Mouse (Mus musculus): ENCODE data around the gene Pip5k1c. TPM values are rescaled to one million over a fixed set of nuclear protein-coding genes. Genes with fewer than 3 reads are reported as not detected.

The Pip5k1c gene
- 101 and 122 TPM in 2 replicates for polyA plus RNA-seq (2015; fragmentation: Nextera tagmentation; extraction: Ambion mirVana)

GRCm38 (mm10) chr10:81292554-81293333 is at the start of gene Pip5k1c:
Pip5k1c (plus strand) TSS chr10:81292963.

GRCm38 (mm10) chr10:81252424-81253419 is 40.0 kb upstream of the Pip5k1c start, which contains the start of gene Matk:
Matk (plus strand) TSS chr10:81252935.

GRCm38 (mm10) chr10:81266211-81267105 is 26.3 kb upstream of the Pip5k1c start, which contains the start of the genes Mrpl54 and Apba3:
Mrpl54 (minus strand) TSS chr10:81266934.
Apba3 (plus strand) TSS chr10:81266960.

GRCm38 (mm10) chr10:81291511-81292104 is 1.2 kb upstream of the Pip5k1c start, which contains the start of gene Tjp3:
Tjp3 (minus strand) TSS chr10:81291581.

GRCm38 (mm10) chr10:81320550-81321347 is 28.0 kb downstream of the Pip5k1c start, which contains the start of gene Cactin:
Cactin (plus strand) TSS chr10:81321103.

GRCm38 (mm10) chr10:81328386-81328785 is 35.6 kb downstream of the Pip5k1c start, which contains the start of gene Tbxa2r:
Tbxa2r (plus strand) TSS chr10:81328731.

GRCm38 (mm10) chr10:81342686-81343505 is 50.1 kb downstream of the Pip5k1c start, which contains the start of gene Gipc3:
Gipc3 (minus strand) TSS chr10:81343266.

GRCm38 (mm10) chr10:81350351-81351063 is 57.7 kb downstream of the Pip5k1c start, which contains the start of gene Hmg20b:
Hmg20b (minus strand) TSS chr10:81350480.

GRCm38 (mm10) chr10:81356991-81357844 is 64.5 kb downstream of the Pip5k1c start, which contains the start of gene Mfsd12:
Mfsd12 (plus strand) TSS chr10:81357491.

GRCm38 (mm10) chr10:81365672-81366476 is 73.1 kb downstream of the Pip5k1c start, which contains the start of gene 4930404N11Rik:
4930404N11Rik (minus strand) TSS chr10:81365816.

Small RNA genes within 50 kb of the gene (microRNA-seq; reads per million reads assigned to microRNA genes)
- gene Mir3057: 7.3 reads per million, percentile 17 among the genes with 10 or more reads in this experiment

Other genes with a start within 250 kb of the Pip5k1c start
- gene Sgta, start 232.8 kb upstream of the Pip5k1c start, polyA plus RNA-seq (2015; fragmentation: Nextera tagmentation; extraction: Ambion mirVana): 246 and 290 TPM in 2 replicates
- gene Thop1, start 222.9 kb upstream of the Pip5k1c start, polyA plus RNA-seq (2015; fragmentation: Nextera tagmentation; extraction: Ambion mirVana): 37.7 and 40.4 TPM in 2 replicates
- gene Creb3l3, start 194.1 kb upstream of the Pip5k1c start, polyA plus RNA-seq (2015; fragmentation: Nextera tagmentation; extraction: Ambion mirVana): 0.50 and 0.69 TPM in 2 replicates
- gene Map2k2, start 187.0 kb upstream of the Pip5k1c start, polyA plus RNA-seq (2015; fragmentation: Nextera tagmentation; extraction: Ambion mirVana): 208 and 228 TPM in 2 replicates
- gene Zbtb7a, start 157.7 kb upstream of the Pip5k1c start, polyA plus RNA-seq (2015; fragmentation: Nextera tagmentation; extraction: Ambion mirVana): 19.7 and 21.3 TPM in 2 replicates
- 34.5 and 40.4 TPM in 2 replicates for gene Pias4, start 125.0 kb upstream of the Pip5k1c start, polyA plus RNA-seq (2015; fragmentation: Nextera tagmentation; extraction: Ambion mirVana)
- 404 and 449 TPM in 2 replicates for gene Eef2, start 116.3 kb upstream of the Pip5k1c start, polyA plus RNA-seq (2015; fragmentation: Nextera tagmentation; extraction: Ambion mirVana)
- 68.4 and 78.4 TPM in 2 replicates for gene Dapk3, start 110.0 kb upstream of the Pip5k1c start, polyA plus RNA-seq (2015; fragmentation: Nextera tagmentation; extraction: Ambion mirVana)
- not detected in 2 replicates for gene 4930442H23Rik, start 109.1 kb upstream of the Pip5k1c start, polyA plus RNA-seq (2015; fragmentation: Nextera tagmentation; extraction: Ambion mirVana)
- gene Nmrk2, start 90.9 kb upstream of the Pip5k1c start, polyA plus RNA-seq (2015; fragmentation: Nextera tagmentation; extraction: Ambion mirVana): 0.11 and 0.13 TPM in 2 replicates
- gene Atcay, start 62.1 kb upstream of the Pip5k1c start, polyA plus RNA-seq (2015; fragmentation: Nextera tagmentation; extraction: Ambion mirVana): 62.1 and 75.8 TPM in 2 replicates
- 24.6 and 28.6 TPM in 2 replicates for gene Zfr2, start 59.8 kb upstream of the Pip5k1c start, polyA plus RNA-seq (2015; fragmentation: Nextera tagmentation; extraction: Ambion mirVana)
- gene Matk, start 40.0 kb upstream of the Pip5k1c start, polyA plus RNA-seq (2015; fragmentation: Nextera tagmentation; extraction: Ambion mirVana): 69.6 and 88.6 TPM in 2 replicates
- 168 and 176 TPM in 2 replicates for gene Mrpl54, start 26.0 kb upstream of the Pip5k1c start, polyA plus RNA-seq (2015; fragmentation: Nextera tagmentation; extraction: Ambion mirVana)
- gene Apba3, start 26.0 kb upstream of the Pip5k1c start, polyA plus RNA-seq (2015; fragmentation: Nextera tagmentation; extraction: Ambion mirVana): 32.0 and 34.0 TPM in 2 replicates
- 1.5 and 2.4 TPM in 2 replicates for gene Tjp3, start 1.4 kb upstream of the Pip5k1c start, polyA plus RNA-seq (2015; fragmentation: Nextera tagmentation; extraction: Ambion mirVana)
- 18.8 and 20.8 TPM in 2 replicates for gene Cactin, start 28.1 kb downstream of the Pip5k1c start, polyA plus RNA-seq (2015; fragmentation: Nextera tagmentation; extraction: Ambion mirVana)
- 5.2 and 5.5 TPM in 2 replicates for gene Tbxa2r, start 35.8 kb downstream of the Pip5k1c start, polyA plus RNA-seq (2015; fragmentation: Nextera tagmentation; extraction: Ambion mirVana)
- 0.06 TPM in 1 of 2 replicates, not detected in the other for gene Gipc3, start 50.3 kb downstream of the Pip5k1c start, polyA plus RNA-seq (2015; fragmentation: Nextera tagmentation; extraction: Ambion mirVana)
- 31.7 and 34.0 TPM in 2 replicates for gene Hmg20b, start 57.5 kb downstream of the Pip5k1c start, polyA plus RNA-seq (2015; fragmentation: Nextera tagmentation; extraction: Ambion mirVana)
- gene Mfsd12, start 64.5 kb downstream of the Pip5k1c start, polyA plus RNA-seq (2015; fragmentation: Nextera tagmentation; extraction: Ambion mirVana): 19.8 and 21.9 TPM in 2 replicates
- gene 4930404N11Rik, start 72.9 kb downstream of the Pip5k1c start, polyA plus RNA-seq (2015; fragmentation: Nextera tagmentation; extraction: Ambion mirVana): 0.60 and 0.76 TPM in 2 replicates
- 137 and 142 TPM in 2 replicates for gene Fzr1, start 85.6 kb downstream of the Pip5k1c start, polyA plus RNA-seq (2015; fragmentation: Nextera tagmentation; extraction: Ambion mirVana)
- 115 and 127 TPM in 2 replicates for gene Dohh, start 91.5 kb downstream of the Pip5k1c start, polyA plus RNA-seq (2015; fragmentation: Nextera tagmentation; extraction: Ambion mirVana)
- gene Gm48551, start 91.5 kb downstream of the Pip5k1c start, polyA plus RNA-seq (2015; fragmentation: Nextera tagmentation; extraction: Ambion mirVana): 6.0 and 6.2 TPM in 2 replicates
- 2.0 and 3.0 TPM in 2 replicates for gene Gm48552, start 96.0 kb downstream of the Pip5k1c start, polyA plus RNA-seq (2015; fragmentation: Nextera tagmentation; extraction: Ambion mirVana)
- gene Smim24, start 100.1 kb downstream of the Pip5k1c start, polyA plus RNA-seq (2015; fragmentation: Nextera tagmentation; extraction: Ambion mirVana): 1.8 and 2.3 TPM in 2 replicates
- 51.8 and 53.5 TPM in 2 replicates for gene Nfic, start 162.7 kb downstream of the Pip5k1c start, polyA plus RNA-seq (2015; fragmentation: Nextera tagmentation; extraction: Ambion mirVana)
- 40.7 and 46.8 TPM in 2 replicates for gene Celf5, start 189.7 kb downstream of the Pip5k1c start, polyA plus RNA-seq (2015; fragmentation: Nextera tagmentation; extraction: Ambion mirVana)
- gene Ncln, start 203.4 kb downstream of the Pip5k1c start, polyA plus RNA-seq (2015; fragmentation: Nextera tagmentation; extraction: Ambion mirVana): 59.5 and 68.2 TPM in 2 replicates
- 0.68 and 0.72 TPM in 2 replicates for gene S1pr4, start 207.2 kb downstream of the Pip5k1c start, polyA plus RNA-seq (2015; fragmentation: Nextera tagmentation; extraction: Ambion mirVana)
- gene Gna15, start 231.3 kb downstream of the Pip5k1c start, polyA plus RNA-seq (2015; fragmentation: Nextera tagmentation; extraction: Ambion mirVana): 1.8 and 1.9 TPM in 2 replicates

Data from neural tube, postnatal 0 days (tissue).